Mouse (Mus musculus) limb, embryonic 15.5 days (tissue): ENCODE measurements around the gene Lypd3. TPM values are rescaled to one million over a fixed set of nuclear protein-coding genes. Genes with fewer than 3 reads are reported as not detected.
"Not testable (repeated sequence)": the region's sequence is repeated elsewhere in the genome, so short reads cannot be mapped to it uniquely, and the experiment has no call there.

Experiments
- ATAC-seq: fragments of 200-750 bp; cut with Nextera tagmentation; 2 replicates; pipeline ENCODE4 v1.8.0; 2017; ENCODE audit warnings: low read depth, moderate TSS enrichment; ENCODE audit not compliant: insufficient number of reproducible peaks, low FRiP score, low TSS enrichment
- H3K27ac ChIP-seq: fragments of 300-500 bp; sonication (generic); 2 replicates; pipeline ENCODE4 v1.5.1; 2015; ENCODE audit warnings: moderate library complexity, mild to moderate bottlenecking, inconsistent platforms
- H3K27me3 ChIP-seq: fragments of 300-500 bp; sonication (generic); 2 replicates; pipeline ENCODE4 v1.6.1; 2015; ENCODE audit warnings: inconsistent platforms
- H3K36me3 ChIP-seq: fragments of 300-500 bp; sonication (generic); 2 replicates; pipeline ENCODE4 v1.6.1; 2015; ENCODE audit warnings: inconsistent platforms
- H3K4me1 ChIP-seq: fragments of 300-500 bp; sonication (generic); 2 replicates; pipeline ENCODE4 v1.6.1; 2015; ENCODE audit warnings: inconsistent platforms
- H3K4me2 ChIP-seq: fragments of 300-500 bp; sonication (generic); 2 replicates; pipeline ENCODE4 v1.6.1; 2015; ENCODE audit warnings: mild to moderate bottlenecking, inconsistent platforms
- H3K4me3 ChIP-seq: fragments of 300-500 bp; sonication (generic); 2 replicates; pipeline ENCODE4 v1.5.1; 2015; ENCODE audit warnings: mild to moderate bottlenecking, inconsistent platforms
- H3K9ac ChIP-seq: fragments of 300-500 bp; sonication (generic); 2 replicates; pipeline ENCODE4 v1.6.1; 2015; ENCODE audit warnings: inconsistent platforms
- H3K9me3 ChIP-seq: fragments of 300-500 bp; sonication (generic); 2 replicates; pipeline ENCODE4 v1.6.1; 2016; ENCODE audit warnings: inconsistent platforms
- WGBS: fragments of 180-500 bp; shearing (Covaris S2); methylation state at CpG from one replicate; pipeline ENCODE4 v1.1.7; 2015; 5-methylcytosine and 5-hydroxymethylcytosine counted together
- polyA plus RNA-seq: library from polyadenylated mRNA; unstranded; fragments of >200 nt; fragmentation: Nextera tagmentation; extraction: Ambion mirVana; gene quantifications from 2 replicates; pipeline ENCODE4 v1.2.1, GENCODE M21; 2015

Lypd3 gene
- polyA plus RNA-seq, 1 experiment from 2014 or later, result 125 TPM

DNA sequence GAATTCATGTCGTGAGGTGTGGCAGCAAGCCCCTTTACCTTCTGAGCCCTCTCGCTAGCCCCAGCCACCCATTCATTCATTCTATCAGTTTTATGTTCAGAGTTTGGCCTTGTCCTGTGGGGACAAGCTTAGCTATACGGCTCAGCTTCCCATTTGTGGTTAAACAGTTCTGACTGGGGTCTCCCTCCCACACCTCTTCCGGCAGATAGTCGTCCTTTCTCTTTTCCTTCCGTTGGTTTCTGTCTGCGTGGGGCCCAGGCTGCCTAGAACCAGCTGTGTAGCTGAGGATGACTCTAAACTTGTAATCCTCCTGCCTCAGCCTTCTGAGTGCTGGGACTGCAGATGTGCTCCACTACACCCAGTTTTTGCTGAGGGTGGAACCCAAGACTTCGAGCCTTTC lies 18.6 kb upstream of the Lypd3 start:
- ATAC-seq, result no peak
- H3K9me3 ChIP-seq, result no peaks in the 10 kb centered on the region; the same call in 1 of the 2 replicates
- H3K4me2 ChIP-seq, result no peak overlapping the region
- H3K36me3 ChIP-seq, result no peaks in the 10 kb centered on the region
- H3K9ac ChIP-seq, result no peak overlapping the region
- no peak overlapping the region for H3K27ac ChIP-seq
- peaks cover 9% of the 10 kb centered on the region for H3K27me3 ChIP-seq
- H3K4me1 ChIP-seq, result peaks cover 5% of the 10 kb centered on the region
- H3K4me3 ChIP-seq, result no peak overlapping the region
- 79% methylated on average over 8 of the region's 8 CpGs for WGBS

DNA sequence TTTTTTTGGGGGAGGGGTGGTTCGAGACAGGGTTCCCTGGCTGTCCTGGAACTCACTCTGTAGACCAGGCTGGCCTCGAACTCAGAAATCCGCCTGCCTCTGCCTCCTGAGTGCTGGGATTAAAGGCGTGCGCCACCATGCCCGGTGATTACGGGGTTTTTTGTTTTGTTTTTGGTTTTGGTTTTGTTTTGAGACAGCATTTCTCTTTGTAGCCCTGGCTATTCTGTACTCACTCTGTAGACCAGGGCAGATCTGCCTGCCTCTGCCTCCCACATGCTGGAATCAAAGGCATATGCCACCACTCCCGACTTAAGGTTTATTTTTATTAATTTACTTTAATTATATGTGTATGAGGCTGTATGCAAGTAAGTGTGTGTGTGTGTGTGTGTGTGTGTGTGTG lies 18.0 kb upstream of the Lypd3 start:
- H3K27me3 ChIP-seq, H3K27ac ChIP-seq, H3K4me3 ChIP-seq, H3K4me1 ChIP-seq, ATAC-seq, H3K9ac ChIP-seq, H3K36me3 ChIP-seq, H3K9me3 ChIP-seq, H3K4me2 ChIP-seq: not testable (repeated sequence)
- WGBS, result 88% methylated on average over 8 of the region's 8 CpGs

GRCm38 (mm10) chr7:24619671-24620397 lies 16.5 kb upstream of the Lypd3 start:
- ATAC-seq, result no peak
- H3K36me3 ChIP-seq, result no peaks in the 10 kb centered on the region
- no peak overlapping the region for H3K4me3 ChIP-seq
- no peak overlapping the region for H3K27ac ChIP-seq
- no peaks in the 10 kb centered on the region; the same call in 1 of the 2 replicates for H3K9me3 ChIP-seq
- H3K27me3 ChIP-seq, result no peaks in the 10 kb centered on the region
- 57% methylated on average over 13 of the region's 13 CpGs for WGBS
- H3K4me2 ChIP-seq, result no peak overlapping the region
- peaks cover 4% of the 10 kb centered on the region; the same call in 1 of the 2 replicates for H3K4me1 ChIP-seq
- no peak overlapping the region for H3K9ac ChIP-seq

- no peaks in the 10 kb centered on the region for H3K36me3 ChIP-seq
- peaks cover 4% of the 10 kb centered on the region; the same call in 1 of the 2 replicates for H3K4me1 ChIP-seq
- H3K9ac ChIP-seq, result no peak overlapping the region
- no peak overlapping the region for H3K4me2 ChIP-seq
- no peak overlapping the region for H3K4me3 ChIP-seq
- no peak overlapping the region for H3K27ac ChIP-seq
- no peaks in the 10 kb centered on the region for H3K27me3 ChIP-seq
- 81% methylated on average over 3 of the region's 3 CpGs for WGBS
- no peak for ATAC-seq
- H3K9me3 ChIP-seq, result no peaks in the 10 kb centered on the region; the same call in 1 of the 2 replicates
Observed at GRCm38 (mm10) chr7:24621193-24621592, 15.2 kb upstream of the Lypd3 start.

- Histone ChIP-seq H3K9me3 (no peaks in the 10 kb centered on the region; the same call in 1 of the 2 replicates), H3K36me3 (no peaks in the 10 kb centered on the region), H3K27ac (no peak overlapping the region), H3K4me2 (no peak overlapping the region), H3K27me3 (no peaks in the 10 kb centered on the region), H3K4me3 (no peak overlapping the region), H3K4me1 (peaks cover 4% of the 10 kb centered on the region; the same call in 1 of the 2 replicates), H3K9ac (no peak overlapping the region)
- WGBS, result 82% methylated on average over 6 of the region's 6 CpGs
- ATAC-seq, result no peak
Observed at GRCm38 (mm10) chr7:24622967-24623366, 13.4 kb upstream of the Lypd3 start.

- peak overlapping the region; percentile 26; the same call in 1 of the 2 replicates for H3K9ac ChIP-seq
- no peaks in the 10 kb centered on the region for H3K27me3 ChIP-seq
- no peaks in the 10 kb centered on the region for H3K9me3 ChIP-seq
- H3K36me3 ChIP-seq, result no peaks in the 10 kb centered on the region
- peak overlapping the region; percentile 63 for H3K4me2 ChIP-seq
- H3K4me1 ChIP-seq, result peaks cover 9% of the 10 kb centered on the region; the same call in 1 of the 2 replicates
- WGBS, result 10% methylated on average over 32 of the region's 33 CpGs
- H3K27ac ChIP-seq, result 0 out of 2 replicates have a peak overlapping the region, but pooled peaks have one; percentile 38
- peak; percentile 81 for ATAC-seq
- peak overlapping the region; percentile 36 for H3K4me3 ChIP-seq
Observed at GRCm38 (mm10) chr7:24628685-24629610, 7.4 kb upstream of the Lypd3 start.

GRCm38 (mm10) chr7:24629672-24630071 lies 6.7 kb upstream of the Lypd3 start:
- no peak overlapping the region for H3K4me3 ChIP-seq
- ATAC-seq, result no peak
- no peak overlapping the region for H3K9ac ChIP-seq
- no peaks in the 10 kb centered on the region for H3K9me3 ChIP-seq
- WGBS, result 69% methylated on average over 4 of the region's 4 CpGs
- H3K36me3 ChIP-seq, result no peaks in the 10 kb centered on the region
- H3K4me1 ChIP-seq, result peaks cover 9% of the 10 kb centered on the region; the same call in 1 of the 2 replicates
- H3K4me2 ChIP-seq, result no peak overlapping the region
- H3K27me3 ChIP-seq, result no peaks in the 10 kb centered on the region
- H3K27ac ChIP-seq, result peak overlapping the region; percentile 38; the same call in 1 of the 2 replicates

GRCm38 (mm10) chr7:24630116-24630880 lies 6.1 kb upstream of the Lypd3 start:
- 67% methylated on average over 10 of the region's 10 CpGs for whole genome bisulfite sequencing
- H3K4me2 ChIP-seq, result no peak overlapping the region
- no peak for ATAC-seq
- no peak overlapping the region for H3K4me3 ChIP-seq
- H3K36me3 ChIP-seq, result no peaks in the 10 kb centered on the region
- no peaks in the 10 kb centered on the region for H3K27me3 ChIP-seq
- H3K4me1 ChIP-seq, result peaks cover 9% of the 10 kb centered on the region; the same call in 1 of the 2 replicates
- no peaks in the 10 kb centered on the region for H3K9me3 ChIP-seq
- H3K27ac ChIP-seq, result peak overlapping the region; percentile 61; the same call in 1 of the 2 replicates
- no peak overlapping the region for H3K9ac ChIP-seq

DNA sequence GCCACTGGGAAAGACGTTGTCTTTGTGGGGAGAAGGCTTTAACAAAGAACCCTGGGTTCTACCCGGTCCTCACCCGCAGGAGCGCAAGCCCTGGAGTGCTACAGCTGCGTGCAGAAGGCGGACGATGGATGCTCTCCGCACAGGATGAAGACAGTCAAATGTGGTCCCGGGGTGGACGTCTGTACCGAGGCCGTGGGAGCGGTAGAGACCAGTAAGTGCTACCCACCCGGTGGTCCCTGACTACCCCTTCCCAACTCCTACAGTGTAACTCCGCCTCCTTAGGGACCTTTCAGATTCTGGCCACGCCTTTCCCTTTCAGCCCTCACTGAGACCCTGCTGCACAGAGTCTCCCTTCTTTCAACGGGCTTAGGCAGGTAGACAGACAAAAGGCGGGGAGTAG lies 696 bp downstream of the Lypd3 start:
- H3K9me3 ChIP-seq, result no peaks in the 10 kb centered on the region
- no peak overlapping the region for H3K27ac ChIP-seq
- H3K27me3 ChIP-seq, result peaks cover 54% of the 10 kb centered on the region
- WGBS, result 2% methylated on average over 18 of the region's 18 CpGs
- H3K36me3 ChIP-seq, result no peaks in the 10 kb centered on the region
- H3K4me2 ChIP-seq, result peak overlapping the region; percentile 70; the same call in 1 of the 2 replicates
- ATAC-seq, result no peak
- H3K4me1 ChIP-seq, result peaks cover 17% of the 10 kb centered on the region
- peak overlapping the region; percentile 40 for H3K4me3 ChIP-seq
- H3K9ac ChIP-seq, result no peak overlapping the region

DNA sequence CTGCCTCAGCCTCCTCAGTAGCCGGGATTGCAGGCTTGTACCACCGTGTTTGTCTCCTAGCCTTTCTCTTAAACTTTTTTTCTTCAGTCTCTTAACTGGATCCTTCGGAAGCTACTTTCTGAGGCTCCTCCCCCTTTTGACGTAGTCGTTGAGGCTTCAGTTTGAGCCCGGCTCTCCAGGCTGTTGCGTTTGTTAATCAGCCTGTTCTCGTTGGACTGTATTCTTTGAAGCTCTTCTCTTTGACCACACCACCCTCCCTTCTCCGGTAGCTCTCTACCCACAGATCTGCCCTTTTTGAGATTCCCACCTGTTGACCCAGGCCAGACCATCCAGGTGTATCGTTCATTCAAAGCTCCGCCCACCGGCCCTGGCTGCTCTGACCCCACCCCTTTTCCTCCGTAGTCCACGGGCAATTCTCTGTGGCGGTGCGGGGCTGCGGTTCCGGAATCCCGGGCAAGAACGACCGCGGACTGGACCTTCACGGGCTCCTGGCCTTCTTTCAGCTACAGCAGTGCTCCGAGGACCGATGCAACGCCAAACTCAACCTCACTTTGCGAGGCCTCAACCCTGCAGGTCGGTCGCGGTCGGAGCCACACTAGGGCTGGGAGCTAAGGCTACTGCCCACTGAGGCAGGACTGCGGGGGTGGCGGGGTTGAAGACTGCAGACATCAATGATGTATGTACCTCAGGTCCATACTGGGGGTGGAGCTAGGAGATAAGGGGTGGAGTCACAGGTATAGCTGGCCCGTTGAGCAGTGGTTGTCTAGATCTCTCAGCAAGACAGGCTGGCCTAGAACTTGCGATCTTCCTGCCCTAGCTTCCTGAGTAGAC lies 1.9 kb downstream of the Lypd3 start:
- Histone ChIP-seq H3K27me3 (peaks cover 60% of the 10 kb centered on the region), H3K4me1 (peaks cover 17% of the 10 kb centered on the region), H3K36me3 (no peaks in the 10 kb centered on the region), H3K27ac (peak overlapping the region; percentile 29; the same call in 1 of the 2 replicates), H3K4me3 (peak overlapping the region; percentile 40), H3K4me2 (peak overlapping the region; percentile 70), H3K9ac (peak overlapping the region; percentile 33; the same call in 1 of the 2 replicates), H3K9me3 (no peaks in the 10 kb centered on the region)
- no peak for ATAC-seq
- 3% methylated on average over 35 of the region's 35 CpGs for WGBS
